Mouse (Mus musculus) C2C12 (cell line): ENCODE data around the gene Slc48a1.

Experiments used
- CTCF ChIP-seq: IDR thresholded peaks from one replicate; pipeline ENCODE4 v1.5.1; 2011; ENCODE audit not compliant: control insufficient read depth, insufficient read depth, insufficient read length
- FOSL1 ChIP-seq: IDR thresholded peaks from one replicate; pipeline ENCODE4 v1.8.0; 2011; ENCODE audit warnings: mild to moderate bottlenecking, low read length; ENCODE audit not compliant: poor library complexity, insufficient read depth, severe bottlenecking
- USF1 ChIP-seq: IDR thresholded peaks from one replicate; pipeline ENCODE4 v1.6.1; 2011; ENCODE audit warnings: low read depth, mild to moderate bottlenecking, control low read depth, moderate library complexity

DNA sequence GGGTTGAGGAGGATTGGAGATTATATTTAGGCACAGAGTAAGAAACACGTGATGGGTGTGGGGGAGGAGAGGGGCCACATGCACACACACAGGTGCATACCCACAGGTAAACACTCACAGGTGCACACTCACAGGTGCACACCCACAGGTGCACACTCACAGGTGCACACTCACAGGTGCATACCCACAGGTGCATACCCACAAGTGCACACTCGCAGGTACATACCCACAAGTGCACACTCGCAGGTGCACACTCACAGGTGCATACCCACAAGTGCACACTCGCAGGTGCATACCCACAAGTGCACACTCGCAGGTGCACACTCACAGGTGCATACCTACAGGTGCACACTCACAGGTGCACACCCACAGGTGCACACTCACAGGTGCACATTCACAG is 32.1 kb downstream of the Slc48a1 start:
- no peak for TF ChIP-seq FOSL1
- no peak for TF ChIP-seq CTCF
- no peak for TF ChIP-seq USF1
